Mouse (Mus musculus): Measurements from ENCODE around the gene 1500009C09Rik. TPM values are rescaled to one million over a fixed set of nuclear protein-coding genes. Genes with fewer than 3 reads are reported as not detected.

The 1500009C09Rik gene
- polyA plus RNA-seq (2016; fragmentation: Nextera tagmentation; extraction: Ambion mirVana): 2.6 and 3.3 TPM in 2 replicates

DNA sequence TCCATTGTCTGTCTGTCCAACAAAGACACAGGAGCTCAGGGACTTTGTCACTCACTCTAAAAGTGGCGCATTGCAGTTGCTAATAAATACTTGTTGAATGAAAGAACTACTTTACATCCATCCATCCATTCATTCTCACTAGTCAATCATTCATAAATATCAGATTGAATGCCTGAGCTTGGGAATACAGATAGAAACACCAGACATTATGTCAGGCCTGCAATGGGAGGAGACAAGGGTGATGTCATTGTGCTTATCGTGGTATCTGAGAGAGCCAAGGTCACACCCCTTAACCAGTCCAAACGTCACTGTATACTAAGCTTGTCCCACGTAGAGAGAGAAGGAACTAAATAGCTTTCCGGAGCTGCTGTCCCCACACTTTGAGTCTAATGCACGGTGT, at the start of gene 1500009C09Rik:
Gene 1500009C09Rik (plus strand): TSS at position 301 of the 400 bp plus-strand sequence.
- Histone ChIP-seq H3K4me3 (no peak within 1 kb of the TSS), H3K4me2 (replicated peaks) (no peak within 1 kb of the TSS), H3K9me3 (no peaks in the 10 kb centered on the region), H3K4me1 (peaks cover 22% of the 10 kb centered on the region), H3K9ac (replicated peaks) (no peak within 1 kb of the TSS), H3K27ac (replicated peaks) (no peak within 1 kb of the TSS), H3K27me3 (no peaks in the 10 kb centered on the region), H3K36me3 (no peaks in the 10 kb centered on the region)
- WGBS: 91% methylated on average over 6 of the region's 6 CpGs
- no peak for ATAC-seq (ENCODE audit: low FRiP score, low read depth)

DNA sequence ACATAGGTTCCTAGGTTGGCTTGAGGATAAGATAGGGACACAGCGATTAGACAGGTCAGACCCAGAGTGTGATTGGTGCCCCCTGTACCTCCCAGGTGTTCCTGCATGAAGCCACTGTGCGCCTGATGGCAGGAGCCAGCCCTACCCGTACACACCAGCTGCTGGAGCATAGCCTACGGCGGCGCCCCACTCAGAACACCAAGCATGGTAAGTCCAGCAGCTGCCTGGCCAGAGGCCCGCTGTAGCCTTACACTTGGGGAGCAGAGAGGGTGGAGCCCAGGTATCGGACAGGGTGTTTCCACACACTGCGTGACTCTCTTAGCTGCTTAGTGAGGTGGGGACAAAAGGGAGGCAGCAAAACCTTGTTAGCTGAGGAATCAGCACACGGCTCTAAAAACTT, 49.1 kb upstream of the 1500009C09Rik start:
- H3K9me3 ChIP-seq: no peaks in the 10 kb centered on the region
- H3K27ac ChIP-seq (replicated peaks): 0 out of 2 replicates have a peak overlapping the region, but pooled peaks have one; percentile 20

DNA sequence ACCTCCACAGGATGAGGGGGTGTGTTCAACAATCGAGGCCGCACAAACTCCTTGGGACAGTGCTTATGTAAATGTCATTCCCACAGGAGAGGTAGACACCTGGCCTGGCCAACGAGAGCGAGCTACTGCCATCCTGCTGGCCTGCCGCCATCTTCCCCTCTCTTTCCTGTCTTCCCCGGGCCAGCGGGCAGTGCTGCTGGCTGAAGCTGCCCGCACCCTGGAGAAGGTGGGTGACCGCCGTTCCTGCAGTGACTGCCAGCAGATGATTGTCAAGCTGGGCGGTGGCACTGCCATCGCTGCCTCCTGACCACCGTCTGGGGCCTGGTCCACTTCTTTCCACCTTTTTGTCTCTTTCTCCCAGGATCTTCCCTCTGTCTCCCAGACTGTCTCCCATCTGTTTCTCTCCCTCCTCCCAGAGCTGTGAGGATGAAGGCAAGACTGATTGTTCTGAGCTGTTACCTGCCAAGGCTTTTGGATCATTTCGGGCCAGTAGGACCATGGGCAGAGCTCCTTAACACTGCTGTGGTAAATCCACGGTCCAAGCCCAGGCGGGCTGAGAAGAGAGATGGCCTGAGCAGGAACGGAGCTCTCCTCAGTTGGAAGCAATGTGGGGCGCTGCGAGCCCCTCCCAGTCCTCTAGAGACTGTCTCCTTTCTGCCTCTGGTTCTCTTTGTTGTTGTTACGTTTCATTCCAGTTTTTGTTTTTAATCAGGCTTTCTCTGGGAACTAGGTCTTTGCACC, 48.4 kb upstream of the 1500009C09Rik start:
- peaks cover 35% of the 10 kb centered on the region for H3K4me1 ChIP-seq
- no peak overlapping the region for H3K9ac ChIP-seq (replicated peaks)
- WGBS: 70% methylated on average over 20 of the region's 20 CpGs
- no peak for ATAC-seq (ENCODE audit: low FRiP score, low read depth)
- no peak overlapping the region for H3K4me3 ChIP-seq
- H3K36me3 ChIP-seq: peaks cover 76% of the 10 kb centered on the region
- peaks cover 48% of the 10 kb centered on the region for H3K27me3 ChIP-seq
- no peaks in the 10 kb centered on the region for H3K9me3 ChIP-seq
- no peak overlapping the region for H3K4me2 ChIP-seq (replicated peaks)
- peak overlapping the region; percentile 50; the same call in 1 of the 2 replicates for H3K27ac ChIP-seq (replicated peaks)

More for the DNA sequence above, 49.1 kb upstream of the 1500009C09Rik start:
- Histone ChIP-seq H3K4me2 (replicated peaks) (no peak overlapping the region), H3K36me3 (peaks cover 83% of the 10 kb centered on the region), H3K9ac (replicated peaks) (no peak overlapping the region), H3K27me3 (peaks cover 42% of the 10 kb centered on the region), H3K4me3 (no peak overlapping the region), H3K4me1 (peaks cover 35% of the 10 kb centered on the region)
- 96% methylated on average over 10 of the region's 10 CpGs for WGBS
- ATAC-seq (ENCODE audit: low FRiP score, low read depth): no peak

DNA sequence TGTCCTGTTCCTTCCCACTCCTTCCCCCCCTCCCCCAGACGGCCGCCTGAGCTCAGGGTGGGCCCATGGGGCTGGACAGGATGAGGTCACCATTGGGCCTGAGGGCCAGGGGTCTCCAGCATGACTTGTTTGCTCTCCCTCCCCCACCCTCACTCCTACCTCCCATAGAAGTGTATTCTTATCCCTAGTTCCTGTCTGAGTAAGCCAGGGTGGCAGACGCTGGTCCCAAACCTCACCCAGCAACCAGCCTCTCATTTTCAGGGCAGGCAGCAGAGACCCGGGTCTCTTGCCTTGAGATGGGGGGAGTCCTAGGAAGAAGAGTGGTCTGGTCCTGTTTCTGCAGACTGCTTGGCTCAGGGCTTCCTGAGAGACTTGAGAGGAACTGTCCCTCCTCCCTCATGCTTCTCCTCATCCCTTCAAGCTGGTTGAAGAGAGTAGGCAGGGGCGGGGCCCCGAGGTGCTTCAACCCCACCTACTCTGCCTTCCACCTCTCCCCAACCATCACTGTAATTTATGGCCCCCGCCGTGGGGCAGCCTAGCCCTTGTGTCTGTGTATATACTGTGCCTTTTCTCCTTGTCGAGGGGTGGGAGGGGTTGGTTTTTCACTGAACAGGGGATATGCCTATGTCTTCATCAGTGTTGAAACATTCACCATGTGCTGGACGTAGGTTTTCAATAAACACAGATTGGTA, 47.4 kb upstream of the 1500009C09Rik start:
- no peaks in the 10 kb centered on the region for H3K9me3 ChIP-seq
- no peak for ATAC-seq (ENCODE audit: low FRiP score, low read depth)
- no peak overlapping the region for H3K9ac ChIP-seq (replicated peaks)
- WGBS: 73% methylated on average over 8 of the region's 10 CpGs
- H3K4me3 ChIP-seq: no peak overlapping the region
- peaks cover 65% of the 10 kb centered on the region for H3K36me3 ChIP-seq
- H3K27ac ChIP-seq (replicated peaks): peak overlapping the region; percentile 50; the same call in 1 of the 2 replicates
- no peak overlapping the region for H3K4me2 ChIP-seq (replicated peaks)
- peaks cover 58% of the 10 kb centered on the region for H3K27me3 ChIP-seq
- H3K4me1 ChIP-seq: peaks cover 35% of the 10 kb centered on the region

DNA sequence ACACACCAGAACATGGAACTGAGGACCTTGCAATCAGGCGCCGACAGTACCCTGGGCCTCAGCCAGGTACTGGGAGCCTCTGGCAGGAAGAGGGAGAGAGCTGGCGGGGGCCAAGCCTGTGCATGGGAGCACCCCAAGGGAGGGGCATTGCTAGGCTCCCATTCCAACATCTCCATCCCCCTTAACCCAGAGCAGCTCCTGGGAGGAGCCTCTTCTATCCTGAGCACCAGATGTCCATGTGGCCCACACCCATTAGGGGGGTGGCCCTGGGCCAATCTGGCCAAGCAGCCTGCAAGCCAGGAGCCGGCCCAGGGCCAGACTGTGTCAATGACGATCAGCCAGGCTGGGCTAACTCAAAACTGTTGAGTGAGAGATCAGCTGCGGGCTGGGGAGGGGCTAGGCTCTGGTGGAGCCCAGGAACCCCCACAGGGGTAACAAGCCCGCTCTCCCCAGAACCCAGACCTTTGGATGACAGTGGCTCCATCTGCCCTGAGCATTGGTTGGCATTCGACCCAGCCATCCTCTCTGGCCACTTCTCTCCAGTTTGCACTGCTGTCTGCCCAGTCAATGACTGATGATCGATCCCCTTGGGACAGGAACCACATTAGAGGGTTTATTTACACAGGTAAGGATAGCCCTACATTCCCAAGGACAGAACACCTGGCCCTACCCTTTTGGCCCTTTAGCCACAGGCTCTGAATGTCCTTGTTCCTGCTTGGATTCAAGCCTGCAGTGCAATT, 45.7 kb upstream of the 1500009C09Rik start:
- H3K27ac ChIP-seq (replicated peaks): no peak overlapping the region
- 58% methylated on average over 9 of the region's 9 CpGs for WGBS
- H3K4me3 ChIP-seq: no peak overlapping the region
- ATAC-seq (ENCODE audit: low FRiP score, low read depth): peak; percentile 45
- no peaks in the 10 kb centered on the region for H3K9me3 ChIP-seq
- peaks cover 51% of the 10 kb centered on the region for H3K36me3 ChIP-seq
- no peak overlapping the region for H3K9ac ChIP-seq (replicated peaks)
- no peak overlapping the region for H3K4me2 ChIP-seq (replicated peaks)
- peaks cover 45% of the 10 kb centered on the region for H3K4me1 ChIP-seq
- H3K27me3 ChIP-seq: peaks cover 75% of the 10 kb centered on the region

DNA sequence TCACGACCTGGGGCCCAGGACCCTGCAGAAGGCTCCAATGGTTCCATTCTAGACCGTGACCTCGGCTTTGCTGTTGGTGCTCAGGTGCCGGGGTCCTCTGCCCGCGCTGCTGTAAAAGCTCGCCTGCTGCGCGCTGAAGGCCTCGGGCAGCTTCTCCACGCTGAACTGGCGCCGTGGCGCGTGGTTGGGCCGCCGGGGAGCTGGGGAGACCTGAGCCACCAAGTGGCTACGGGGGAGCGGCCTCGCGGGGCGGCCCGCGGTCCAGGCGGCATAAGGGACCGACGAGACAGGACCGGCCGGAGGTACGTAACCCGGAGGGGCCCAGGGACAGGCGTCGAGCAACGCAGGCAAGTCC, 45.1 kb upstream of the 1500009C09Rik start:
- Histone ChIP-seq H3K27me3 (peaks cover 80% of the 10 kb centered on the region), H3K4me3 (no peak overlapping the region), H3K4me2 (replicated peaks) (peak overlapping the region; percentile 11; the same call in 1 of the 2 replicates), H3K9ac (replicated peaks) (no peak overlapping the region), H3K36me3 (peaks cover 45% of the 10 kb centered on the region), H3K27ac (replicated peaks) (no peak overlapping the region), H3K4me1 (peaks cover 51% of the 10 kb centered on the region), H3K9me3 (no peaks in the 10 kb centered on the region)
- ATAC-seq (ENCODE audit: low FRiP score, low read depth): no peak
- WGBS: 12% methylated on average over 34 of the region's 34 CpGs

DNA sequence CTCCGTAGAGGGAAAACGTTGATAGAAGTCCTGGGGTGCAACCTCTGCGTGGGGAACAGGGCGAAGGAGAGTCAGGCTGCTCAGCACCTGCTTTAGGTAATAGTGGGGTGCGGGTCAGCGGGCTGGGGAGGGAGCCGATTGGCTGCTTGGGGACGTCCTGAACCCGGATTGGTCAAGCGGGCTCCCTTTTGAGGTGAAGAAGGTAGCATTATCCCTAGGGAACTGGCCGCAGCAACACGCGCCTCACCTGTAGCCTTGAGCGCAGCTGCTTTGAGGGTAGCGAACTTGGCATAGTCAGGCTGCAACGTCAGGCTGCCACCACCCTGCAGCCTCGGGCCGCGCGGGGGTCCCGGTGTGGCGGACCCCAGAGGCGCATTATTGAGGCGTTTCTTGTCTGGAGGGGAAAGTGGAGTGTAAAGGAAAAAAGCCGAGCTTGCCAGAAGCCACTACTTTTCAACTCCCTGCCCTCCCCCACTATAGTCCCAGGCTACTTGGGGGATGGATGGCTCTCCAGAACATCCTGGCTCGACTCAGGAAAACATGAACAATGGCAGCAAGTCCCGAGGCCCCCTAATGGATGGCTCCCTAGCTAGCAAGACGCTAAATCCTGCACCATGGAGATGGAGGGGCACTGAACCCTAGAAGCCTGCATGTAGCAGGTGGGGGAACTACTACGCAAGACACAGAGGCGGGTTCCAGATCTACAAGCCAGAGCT, 44.5 kb upstream of the 1500009C09Rik start:
- peaks cover 56% of the 10 kb centered on the region for H3K4me1 ChIP-seq
- no peak overlapping the region for H3K9ac ChIP-seq (replicated peaks)

DNA sequence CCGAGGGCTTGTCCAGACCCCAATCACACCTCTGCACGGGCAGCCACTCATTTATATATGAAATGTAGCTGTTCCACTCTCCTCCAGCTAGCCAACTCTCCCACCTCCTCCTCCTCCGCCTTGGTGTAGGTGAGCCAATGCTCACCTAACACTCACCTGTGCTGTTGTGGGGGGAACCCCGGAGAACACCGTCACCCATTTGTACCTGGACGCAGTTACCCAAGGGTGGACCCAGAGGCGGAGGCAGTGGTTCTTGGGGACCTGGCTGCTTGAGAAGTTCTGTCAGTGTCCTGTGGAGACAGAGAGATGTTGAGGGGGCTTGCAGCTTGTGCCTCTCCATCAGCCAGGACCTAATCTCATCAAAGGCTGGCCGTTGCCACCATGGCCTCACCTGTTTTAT, 43.9 kb upstream of the 1500009C09Rik start:
- Histone ChIP-seq H3K9ac (replicated peaks) (no peak overlapping the region), H3K9me3 (no peaks in the 10 kb centered on the region), H3K27ac (replicated peaks) (no peak overlapping the region), H3K4me2 (replicated peaks) (no peak overlapping the region), H3K4me1 (peaks cover 58% of the 10 kb centered on the region), H3K27me3 (peaks cover 89% of the 10 kb centered on the region), H3K4me3 (no peak overlapping the region), H3K36me3 (peaks cover 33% of the 10 kb centered on the region)
- no peak for ATAC-seq (ENCODE audit: low FRiP score, low read depth)
- WGBS: 83% methylated on average over 8 of the region's 8 CpGs

More for the DNA sequence above, 44.5 kb upstream of the 1500009C09Rik start:
- no peak overlapping the region for H3K27ac ChIP-seq (replicated peaks)
- H3K36me3 ChIP-seq: peaks cover 40% of the 10 kb centered on the region
- H3K4me2 ChIP-seq (replicated peaks): 0 out of 2 replicates have a peak overlapping the region, but pooled peaks have one; percentile 11
- peaks cover 86% of the 10 kb centered on the region for H3K27me3 ChIP-seq
- 8% methylated on average over 30 of the region's 30 CpGs for WGBS
- no peak for ATAC-seq (ENCODE audit: low FRiP score, low read depth)
- no peak overlapping the region for H3K4me3 ChIP-seq
- no peaks in the 10 kb centered on the region for H3K9me3 ChIP-seq

DNA sequence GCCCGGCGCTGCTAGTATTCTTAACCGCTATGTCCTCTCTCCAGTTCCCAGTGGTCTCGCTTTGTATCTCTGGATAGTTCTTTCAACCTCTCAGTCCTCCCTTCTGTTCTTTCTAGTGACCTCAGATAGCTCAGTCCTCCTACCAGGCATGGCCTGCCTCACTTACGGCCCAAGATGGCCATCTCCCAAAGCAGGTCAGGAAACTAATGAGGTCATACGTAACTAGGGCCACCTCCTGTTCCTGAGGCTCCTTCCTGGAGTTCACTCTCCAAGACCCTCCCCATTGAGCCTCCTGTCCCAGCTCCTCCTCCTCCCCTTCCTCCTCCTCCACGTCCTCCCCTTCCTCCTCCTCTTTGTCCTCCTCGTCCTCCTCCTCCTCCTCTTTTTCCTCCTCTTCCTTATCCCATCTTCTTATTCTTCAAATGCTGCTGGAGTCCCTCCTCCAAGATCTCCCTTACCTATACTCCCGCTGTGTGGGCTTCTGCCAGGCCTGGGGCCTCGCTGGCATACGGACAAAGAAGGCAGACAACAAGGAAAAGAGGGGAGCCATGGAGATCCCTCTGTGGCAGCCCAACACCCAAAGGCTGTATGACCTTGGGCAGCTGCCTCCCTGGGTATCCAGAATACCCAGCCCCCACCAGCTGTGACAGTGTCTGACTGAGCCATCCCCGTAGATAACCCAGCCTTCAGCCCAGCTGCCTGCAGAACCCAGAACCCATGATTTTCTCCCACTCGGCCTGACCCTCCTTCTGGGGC, 42.7 kb upstream of the 1500009C09Rik start:
- no peak overlapping the region for H3K27ac ChIP-seq (replicated peaks)
- ATAC-seq (ENCODE audit: low FRiP score, low read depth): no peak
- no peak overlapping the region for H3K4me3 ChIP-seq
- peaks cover 49% of the 10 kb centered on the region for H3K4me1 ChIP-seq
- 81% methylated on average over 13 of the region's 13 CpGs for WGBS
- H3K4me2 ChIP-seq (replicated peaks): no peak overlapping the region
- H3K9me3 ChIP-seq: no peaks in the 10 kb centered on the region
- H3K27me3 ChIP-seq: peaks cover 99% of the 10 kb centered on the region
- H3K9ac ChIP-seq (replicated peaks): no peak overlapping the region
- peaks cover 22% of the 10 kb centered on the region for H3K36me3 ChIP-seq

DNA sequence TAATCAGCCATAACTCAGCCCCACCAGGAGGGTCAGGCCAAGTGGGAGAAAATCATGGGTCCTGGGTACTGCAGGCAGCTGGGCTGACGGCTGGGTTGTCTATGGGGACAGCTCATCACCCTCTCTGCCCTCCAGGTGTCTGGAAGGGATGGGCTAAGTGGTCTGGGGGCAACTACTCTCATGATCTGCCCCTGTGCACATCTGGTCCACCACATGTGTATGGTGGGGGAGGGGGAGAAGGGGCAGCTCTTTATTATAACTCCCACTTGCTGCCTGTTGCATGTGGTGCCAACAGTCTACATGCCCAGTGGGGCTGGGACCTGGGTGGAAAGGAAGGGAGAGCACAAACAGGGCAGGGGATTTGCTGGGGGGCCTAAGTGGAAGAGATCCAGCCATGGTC, 41.4 kb upstream of the 1500009C09Rik start:
- Histone ChIP-seq H3K27ac (replicated peaks) (no peak overlapping the region), H3K9ac (replicated peaks) (no peak overlapping the region), H3K9me3 (no peaks in the 10 kb centered on the region), H3K27me3 (peaks cover 99% of the 10 kb centered on the region), H3K4me1 (peaks cover 46% of the 10 kb centered on the region), H3K4me3 (no peak overlapping the region), H3K36me3 (peaks cover 9% of the 10 kb centered on the region), H3K4me2 (replicated peaks) (no peak overlapping the region)
- no peak for ATAC-seq (ENCODE audit: low FRiP score, low read depth)
- 35% methylated on average over 1 of the region's 1 CpGs for WGBS

DNA sequence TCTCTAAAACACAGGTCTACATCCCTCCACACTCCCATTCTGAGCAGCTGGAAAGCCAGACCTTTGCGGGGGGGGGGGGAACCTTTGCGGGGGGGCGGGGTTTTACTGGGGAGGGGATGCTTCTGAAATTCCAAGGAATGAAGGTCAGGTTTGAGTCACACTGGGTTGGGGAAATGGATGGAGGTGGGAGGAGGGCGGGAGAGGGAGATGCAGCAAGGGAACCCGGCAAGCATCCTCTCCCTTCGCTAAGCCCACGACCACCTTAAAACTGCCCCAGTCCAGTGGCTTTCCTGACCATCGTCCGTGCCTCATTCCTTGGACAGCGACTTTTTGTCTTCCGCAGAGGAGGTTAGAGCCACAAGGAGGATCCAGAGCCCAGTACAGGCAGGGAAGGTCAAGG, 40.9 kb upstream of the 1500009C09Rik start:
- Histone ChIP-seq H3K9me3 (no peaks in the 10 kb centered on the region), H3K4me1 (peaks cover 44% of the 10 kb centered on the region), H3K27ac (replicated peaks) (no peak overlapping the region), H3K4me3 (peak overlapping the region; percentile 41), H3K36me3 (peaks cover 4% of the 10 kb centered on the region), H3K9ac (replicated peaks) (no peak overlapping the region), H3K27me3 (peaks cover 99% of the 10 kb centered on the region), H3K4me2 (replicated peaks) (peak overlapping the region; percentile 62)
- no peak for ATAC-seq (ENCODE audit: low FRiP score, low read depth)
- 5% methylated on average over 10 of the region's 11 CpGs for WGBS
